Mouse (Mus musculus): Measurements from ENCODE around the gene Opa1. TPM values are rescaled to one million over a fixed set of nuclear protein-coding genes. Genes with fewer than 3 reads are reported as not detected.

Gene Opa1
- total RNA-seq, 1 experiment from 2014 or later, result 69.3 TPM

GRCm38 (mm10) chr16:29635780-29636179, 56.6 kb downstream of the Opa1 start:
- no peak for ATAC-seq (replicated peaks in 1 of 2; ENCODE audit: insufficient read depth in 1 of 2, low FRiP score in 2 of 2, low TSS enrichment in 1 of 2, low read depth in 1 of 2, poor library complexity in 2 of 2, severe bottlenecking in 2 of 2)

GRCm38 (mm10) chr16:29642376-29642775, 63.2 kb downstream of the Opa1 start:
- ATAC-seq (replicated peaks in 1 of 2; ENCODE audit: insufficient read depth in 1 of 2, low FRiP score in 2 of 2, low TSS enrichment in 1 of 2, low read depth in 1 of 2, poor library complexity in 2 of 2, severe bottlenecking in 2 of 2), result no peak

- ATAC-seq (replicated peaks in 1 of 2; ENCODE audit: insufficient read depth in 1 of 2, low FRiP score in 2 of 2, low TSS enrichment in 1 of 2, low read depth in 1 of 2, poor library complexity in 2 of 2, severe bottlenecking in 2 of 2), result no peak
Measured at GRCm38 (mm10) chr16:29644871-29645270, 65.7 kb downstream of the Opa1 start.

- no peak for ATAC-seq (replicated peaks in 1 of 2; ENCODE audit: insufficient read depth in 1 of 2, low FRiP score in 2 of 2, low TSS enrichment in 1 of 2, low read depth in 1 of 2, poor library complexity in 2 of 2, severe bottlenecking in 2 of 2)
Measured at GRCm38 (mm10) chr16:29646202-29646601, 67.1 kb downstream of the Opa1 start.

- no peak for ATAC-seq (replicated peaks in 1 of 2; ENCODE audit: insufficient read depth in 1 of 2, low FRiP score in 2 of 2, low TSS enrichment in 1 of 2, low read depth in 1 of 2, poor library complexity in 2 of 2, severe bottlenecking in 2 of 2)
Measured at GRCm38 (mm10) chr16:29656187-29656825, 77.2 kb downstream of the Opa1 start.

GRCm38 (mm10) chr16:29656901-29657300, 77.8 kb downstream of the Opa1 start:
- ATAC-seq (replicated peaks in 1 of 2; ENCODE audit: insufficient read depth in 1 of 2, low FRiP score in 2 of 2, low TSS enrichment in 1 of 2, low read depth in 1 of 2, poor library complexity in 2 of 2, severe bottlenecking in 2 of 2), result no peak

- ATAC-seq (replicated peaks in 1 of 2; ENCODE audit: insufficient read depth in 1 of 2, low FRiP score in 2 of 2, low TSS enrichment in 1 of 2, low read depth in 1 of 2, poor library complexity in 2 of 2, severe bottlenecking in 2 of 2), result 0 out of 4 replicates have a peak, but pooled peaks have one; percentile 18 to 27
Measured at GRCm38 (mm10) chr16:29657650-29658548, 78.8 kb downstream of the Opa1 start.

- no peak for ATAC-seq (replicated peaks in 1 of 2; ENCODE audit: insufficient read depth in 1 of 2, low FRiP score in 2 of 2, low TSS enrichment in 1 of 2, low read depth in 1 of 2, poor library complexity in 2 of 2, severe bottlenecking in 2 of 2)
Measured at GRCm38 (mm10) chr16:29659101-29659810, 80.1 kb downstream of the Opa1 start.

GRCm38 (mm10) chr16:29663042-29663758, 84.1 kb downstream of the Opa1 start:
- no peak for ATAC-seq (replicated peaks in 1 of 2; ENCODE audit: insufficient read depth in 1 of 2, low FRiP score in 2 of 2, low TSS enrichment in 1 of 2, low read depth in 1 of 2, poor library complexity in 2 of 2, severe bottlenecking in 2 of 2)

GRCm38 (mm10) chr16:29664392-29664791, 85.3 kb downstream of the Opa1 start:
- no peak for ATAC-seq (replicated peaks in 1 of 2; ENCODE audit: insufficient read depth in 1 of 2, low FRiP score in 2 of 2, low TSS enrichment in 1 of 2, low read depth in 1 of 2, poor library complexity in 2 of 2, severe bottlenecking in 2 of 2)

GRCm38 (mm10) chr16:29666991-29667701, 88.0 kb downstream of the Opa1 start:
- no peak for ATAC-seq (replicated peaks in 1 of 2; ENCODE audit: insufficient read depth in 1 of 2, low FRiP score in 2 of 2, low TSS enrichment in 1 of 2, low read depth in 1 of 2, poor library complexity in 2 of 2, severe bottlenecking in 2 of 2)

- no peak for ATAC-seq (replicated peaks in 1 of 2; ENCODE audit: insufficient read depth in 1 of 2, low FRiP score in 2 of 2, low TSS enrichment in 1 of 2, low read depth in 1 of 2, poor library complexity in 2 of 2, severe bottlenecking in 2 of 2)
Measured at GRCm38 (mm10) chr16:29667702-29668061, 88.5 kb downstream of the Opa1 start.

GRCm38 (mm10) chr16:29668451-29668850, 89.3 kb downstream of the Opa1 start:
- ATAC-seq (replicated peaks in 1 of 2; ENCODE audit: insufficient read depth in 1 of 2, low FRiP score in 2 of 2, low TSS enrichment in 1 of 2, low read depth in 1 of 2, poor library complexity in 2 of 2, severe bottlenecking in 2 of 2), result no peak

- ATAC-seq (replicated peaks in 1 of 2; ENCODE audit: insufficient read depth in 1 of 2, low FRiP score in 2 of 2, low TSS enrichment in 1 of 2, low read depth in 1 of 2, poor library complexity in 2 of 2, severe bottlenecking in 2 of 2), result no peak
Measured at GRCm38 (mm10) chr16:29670806-29671205, 91.7 kb downstream of the Opa1 start.

GRCm38 (mm10) chr16:29673230-29673629, 94.1 kb downstream of the Opa1 start:
- ATAC-seq (replicated peaks in 1 of 2; ENCODE audit: insufficient read depth in 1 of 2, low FRiP score in 2 of 2, low TSS enrichment in 1 of 2, low read depth in 1 of 2, poor library complexity in 2 of 2, severe bottlenecking in 2 of 2), result no peak

GRCm38 (mm10) chr16:29679607-29680006, 100.5 kb downstream of the Opa1 start:
- ATAC-seq (replicated peaks in 1 of 2; ENCODE audit: insufficient read depth in 1 of 2, low FRiP score in 2 of 2, low TSS enrichment in 1 of 2, low read depth in 1 of 2, poor library complexity in 2 of 2, severe bottlenecking in 2 of 2), result no peak

Measured in hematopoietic stem cell, adult 5-6 weeks (primary cell).